Mouse (Mus musculus) hindbrain, embryonic 16.5 days (tissue): ENCODE data around the gene Kdelr3. TPM values are rescaled to one million over a fixed set of nuclear protein-coding genes. Genes with fewer than 3 reads are reported as not detected.

ENCODE experiments used
- ATAC-seq: fragments of 200-750 bp; cut with Nextera tagmentation; 2 replicates; pipeline ENCODE4 v1.8.0; 2017; ENCODE audit warnings: moderate TSS enrichment, moderate library complexity
- H3K27ac ChIP-seq: fragments of 300-500 bp; sonication (generic); 2 replicates; pipeline ENCODE4 v1.5.1; 2014; ENCODE audit warnings: low read depth, mild to moderate bottlenecking, control low read depth, low read length, moderate library complexity
- H3K27me3 ChIP-seq: fragments of 300-500 bp; sonication (generic); replicated peaks from 2 replicates; pipeline ENCODE4 v1.6.1; 2014; ENCODE audit warnings: low read length; ENCODE audit not compliant: control insufficient read depth, insufficient read depth
- H3K36me3 ChIP-seq: fragments of 300-500 bp; sonication (generic); 2 replicates; pipeline ENCODE4 v1.6.1; 2014; ENCODE audit warnings: mild to moderate bottlenecking, low read length, moderate library complexity, mixed read lengths; ENCODE audit not compliant: control insufficient read depth, insufficient read depth
- H3K4me1 ChIP-seq: fragments of 300-500 bp; sonication (generic); 2 replicates; pipeline ENCODE4 v1.6.1; 2014; ENCODE audit warnings: low read depth, low read length; ENCODE audit not compliant: control insufficient read depth, insufficient read depth
- H3K4me2 ChIP-seq: fragments of 300-500 bp; sonication (generic); 2 replicates; pipeline ENCODE4 v1.6.1; 2014; ENCODE audit warnings: mild to moderate bottlenecking, low read length, control low read depth, moderate library complexity
- H3K4me3 ChIP-seq: fragments of 300-500 bp; sonication (generic); 2 replicates; pipeline ENCODE4 v1.5.1; 2014; ENCODE audit warnings: mild to moderate bottlenecking, low read length, control low read depth, moderate library complexity
- H3K9ac ChIP-seq: fragments of 300-500 bp; sonication (generic); 2 replicates; pipeline ENCODE4 v1.6.1; 2014; ENCODE audit warnings: low read depth, mild to moderate bottlenecking, control low read depth, low read length, moderate library complexity
- H3K9me3 ChIP-seq: fragments of 300-500 bp; sonication (generic); 2 replicates; pipeline ENCODE4 v1.6.1; 2014; ENCODE audit warnings: mild to moderate bottlenecking, low read length, moderate library complexity; ENCODE audit not compliant: control insufficient read depth
- WGBS: fragments of 180-500 bp; shearing (Covaris S2); extraction: QIAGEN DNeasy Blood & Tissue Kit; methylation state at CpG from one replicate; pipeline ENCODE4 v1.1.7; 2014; 5-methylcytosine and 5-hydroxymethylcytosine counted together
- polyA plus RNA-seq: library from polyadenylated mRNA; unstranded; fragments of >200 nt; fragmentation: Nextera tagmentation; extraction: Ambion mirVana; gene quantifications from 2 replicates; pipeline ENCODE4 v1.2.1, GENCODE M21; 2015

The Kdelr3 gene
- 11.6 and 14.2 TPM in 2 replicates for polyA plus RNA-seq

DNA sequence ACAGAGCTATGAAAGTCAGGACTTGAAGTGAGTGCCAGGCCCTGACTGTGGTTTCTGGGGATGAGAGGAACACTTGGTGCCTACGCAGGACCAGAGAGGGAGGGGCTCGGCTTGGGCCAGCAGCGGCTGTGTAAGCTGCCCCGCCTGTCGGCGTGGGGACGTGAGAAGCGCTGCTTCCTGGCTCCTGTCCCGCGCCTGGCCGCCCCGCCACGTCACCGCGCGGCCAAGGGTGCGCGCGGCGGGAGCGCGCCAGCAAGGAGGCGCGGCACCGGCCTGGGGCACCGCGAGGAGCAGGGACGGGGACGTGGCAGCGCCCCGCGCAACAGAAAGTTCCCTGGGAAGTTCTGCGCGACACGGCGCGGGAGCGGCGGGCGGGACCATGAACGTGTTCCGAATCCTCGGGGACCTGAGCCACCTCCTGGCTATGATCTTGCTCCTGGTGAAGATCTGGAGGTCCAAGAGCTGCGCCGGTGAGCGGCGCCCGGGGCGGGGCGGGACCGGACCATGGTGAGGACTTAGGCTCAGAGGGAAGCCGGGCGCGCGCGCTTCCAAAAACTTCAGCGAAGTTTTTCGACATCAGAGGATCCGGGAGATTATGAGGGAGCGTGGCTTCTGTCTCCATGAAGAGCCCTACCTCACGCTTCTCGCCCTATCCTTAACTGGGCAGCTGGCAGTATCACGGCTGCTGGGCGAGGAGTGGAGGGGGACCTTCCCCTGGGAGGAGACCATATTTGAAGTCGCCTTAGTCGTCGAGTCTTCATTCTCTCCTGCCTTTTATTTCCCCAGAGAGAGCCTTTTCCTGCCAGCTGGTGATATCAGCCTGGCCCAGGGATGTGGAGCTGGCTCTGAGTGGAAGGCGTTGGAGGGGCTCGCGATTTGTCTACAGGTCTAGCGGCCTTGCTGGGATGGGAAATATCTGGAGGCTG is at the start of gene Kdelr3:
Kdelr3 (plus strand) TSS at position 241 of the 926 bp plus-strand sequence.
- Histone ChIP-seq H3K9me3 (no peaks in the 10 kb centered on the region), H3K9ac (peak within 1 kb of the TSS; percentile 55), H3K4me3 (peak within 1 kb of the TSS; percentile 49), H3K27me3 (peaks cover 43% of the 10 kb centered on the region), H3K36me3 (no peaks in the 10 kb centered on the region), H3K4me2 (peak within 1 kb of the TSS; percentile 86), H3K4me1 (peaks cover 19% of the 10 kb centered on the region), H3K27ac (peak within 1 kb of the TSS; percentile 25; the same call in 1 of the 2 replicates)
- under 1% methylated on average over 62 of the region's 71 CpGs for WGBS
- no peak for ATAC-seq

DNA sequence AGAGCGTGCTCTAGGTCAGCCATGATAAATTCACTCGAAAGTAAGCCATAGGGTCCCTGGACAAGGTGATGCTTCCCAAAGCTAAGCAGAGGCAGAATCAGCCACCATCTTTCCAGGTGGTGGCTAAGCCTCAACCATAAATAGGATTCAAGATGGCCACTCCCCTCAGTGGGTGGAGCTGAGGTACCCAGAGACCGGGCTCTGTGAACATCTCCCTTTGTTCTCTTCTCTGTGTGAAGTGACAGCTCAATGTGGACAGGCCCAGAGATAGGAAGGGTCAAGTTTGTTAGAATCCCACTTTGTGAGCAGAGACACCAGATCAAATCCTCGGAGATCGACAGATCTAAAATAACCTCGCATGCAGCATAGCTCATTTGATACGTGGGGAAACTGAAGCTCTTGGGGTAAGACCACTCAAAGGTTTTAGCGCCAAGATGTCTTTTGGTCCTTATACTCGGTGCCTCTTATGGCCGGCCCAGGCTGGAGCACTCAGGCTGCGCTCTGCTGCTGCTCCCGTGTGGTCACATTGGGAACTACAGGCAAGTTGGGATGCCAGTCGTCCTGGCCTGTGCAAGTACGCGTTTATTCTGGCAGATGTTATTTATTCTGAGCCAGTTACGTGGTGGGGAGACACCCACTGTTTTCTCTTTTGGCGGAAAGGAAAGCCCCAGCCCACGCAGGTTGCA is 49.5 kb upstream of the Kdelr3 start:
- no peak overlapping the region for H3K4me3 ChIP-seq
- no peaks in the 10 kb centered on the region for H3K9me3 ChIP-seq
- H3K9ac ChIP-seq = no peak overlapping the region
- no peaks in the 10 kb centered on the region for H3K27me3 ChIP-seq
- peak; percentile 91 for ATAC-seq
- H3K4me1 ChIP-seq = peaks cover 6% of the 10 kb centered on the region
- H3K4me2 ChIP-seq = peak overlapping the region; percentile 28
- H3K36me3 ChIP-seq = no peaks in the 10 kb centered on the region
- 6% methylated on average over 18 of the region's 18 CpGs for WGBS
- no peak overlapping the region for H3K27ac ChIP-seq

DNA sequence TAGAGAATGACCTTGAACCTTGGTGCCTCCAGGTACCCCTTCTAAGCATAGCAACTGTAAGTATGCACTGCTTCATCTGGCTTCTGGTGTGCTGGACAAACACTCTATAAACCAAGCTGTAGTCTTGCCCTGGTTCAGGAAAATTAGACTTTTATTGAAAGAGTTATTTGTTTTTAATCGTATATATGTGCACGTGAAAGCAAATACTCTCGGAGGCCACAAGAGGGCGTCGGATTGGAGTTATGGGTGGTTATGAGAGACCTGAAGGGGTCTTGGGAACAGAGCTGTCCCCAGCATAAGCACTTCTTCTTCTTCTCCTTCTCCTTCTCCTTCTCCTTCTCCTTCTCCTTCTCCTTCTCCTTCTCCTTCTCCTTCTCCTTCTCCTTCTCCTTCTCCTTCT is 46.6 kb upstream of the Kdelr3 start:
- no peak overlapping the region for H3K4me3 ChIP-seq
- H3K27ac ChIP-seq = no peak overlapping the region
- H3K9ac ChIP-seq = no peak overlapping the region
- no peaks in the 10 kb centered on the region for H3K27me3 ChIP-seq
- no peaks in the 10 kb centered on the region for H3K36me3 ChIP-seq
- peaks cover 6% of the 10 kb centered on the region for H3K4me1 ChIP-seq
- WGBS = 65% methylated on average over 5 of the region's 5 CpGs
- no peak overlapping the region for H3K4me2 ChIP-seq
- H3K9me3 ChIP-seq = no peaks in the 10 kb centered on the region
- ATAC-seq = no peak

DNA sequence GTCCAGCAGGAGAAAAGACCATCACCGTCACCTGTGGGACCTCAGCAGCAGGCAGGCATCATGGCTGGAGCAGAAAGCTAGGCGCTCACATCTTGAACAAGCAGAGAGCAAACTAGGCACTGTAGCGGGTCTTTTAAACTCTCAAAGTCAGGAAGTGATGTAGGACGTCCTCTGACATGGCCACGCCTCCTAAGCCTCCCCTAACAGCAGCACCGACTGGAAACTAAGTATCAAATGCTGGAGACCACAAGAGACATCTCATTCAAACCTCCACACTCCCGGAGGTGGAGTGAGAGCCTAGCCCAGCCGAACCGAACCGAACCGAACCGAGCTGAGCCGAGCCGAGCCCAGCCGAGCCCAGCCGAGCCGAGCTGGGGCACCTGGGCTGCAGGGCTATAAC is 45.6 kb upstream of the Kdelr3 start:
- Histone ChIP-seq H3K4me2 (peak overlapping the region; percentile 51), H3K36me3 (no peaks in the 10 kb centered on the region), H3K27me3 (no peaks in the 10 kb centered on the region), H3K4me1 (peaks cover 6% of the 10 kb centered on the region), H3K9ac (peak overlapping the region; percentile 26; the same call in 1 of the 2 replicates), H3K9me3 (no peaks in the 10 kb centered on the region), H3K4me3 (peak overlapping the region; percentile 30), H3K27ac (no peak overlapping the region)
- WGBS = 19% methylated on average over 17 of the region's 17 CpGs
- no peak for ATAC-seq

DNA sequence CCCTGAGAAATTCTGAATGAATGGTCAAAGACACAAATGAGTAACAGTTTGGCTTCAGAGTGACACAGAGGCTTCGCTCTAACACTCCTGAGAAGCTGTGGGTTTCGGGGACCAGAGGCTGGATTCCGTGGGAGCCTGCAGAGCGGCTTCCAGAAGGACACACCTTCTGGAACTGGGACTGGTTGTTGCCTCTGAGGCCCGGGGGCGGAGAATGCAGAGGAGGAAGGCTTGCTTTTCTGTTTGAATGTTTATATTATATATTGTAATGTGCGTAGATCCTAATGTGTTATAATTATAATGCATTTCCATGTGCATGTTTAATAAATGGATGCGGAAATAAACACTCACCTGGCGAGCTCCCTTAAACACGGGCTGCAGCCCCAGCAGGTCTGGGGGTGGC is 45.1 kb upstream of the Kdelr3 start:
- Histone ChIP-seq H3K4me3 (peak overlapping the region; percentile 30; the same call in 1 of the 2 replicates), H3K9me3 (no peaks in the 10 kb centered on the region), H3K36me3 (no peaks in the 10 kb centered on the region), H3K9ac (peak overlapping the region; percentile 26; the same call in 1 of the 2 replicates), H3K27ac (no peak overlapping the region), H3K27me3 (no peaks in the 10 kb centered on the region), H3K4me2 (peak overlapping the region; percentile 51), H3K4me1 (peaks cover 6% of the 10 kb centered on the region)
- no peak for ATAC-seq
- WGBS = 47% methylated on average over 10 of the region's 10 CpGs

DNA sequence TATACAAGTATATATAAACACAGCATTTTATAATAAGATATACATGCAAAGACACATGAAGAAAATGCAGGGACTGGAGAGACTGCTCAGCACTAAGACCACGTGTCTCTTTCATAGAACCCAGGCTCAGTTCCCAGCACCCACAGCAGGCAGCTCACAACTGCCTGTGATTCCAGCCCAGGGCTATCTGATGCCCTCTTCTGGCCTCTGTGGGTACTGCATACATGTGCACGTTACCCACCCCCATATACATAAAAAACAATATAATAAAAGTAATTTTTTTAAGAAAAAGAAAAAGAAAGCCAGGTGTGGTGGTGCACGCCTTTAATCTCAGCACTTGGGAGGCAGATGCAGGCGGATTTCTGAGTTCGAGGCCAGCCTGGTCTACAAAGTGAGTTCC is 43.2 kb upstream of the Kdelr3 start:
- WGBS = 94% methylated on average over 5 of the region's 5 CpGs
- Histone ChIP-seq H3K9ac (no peak overlapping the region), H3K4me3 (no peak overlapping the region), H3K27me3 (no peaks in the 10 kb centered on the region), H3K27ac (no peak overlapping the region), H3K4me2 (no peak overlapping the region), H3K36me3 (no peaks in the 10 kb centered on the region), H3K4me1 (peaks cover 4% of the 10 kb centered on the region; the same call in 1 of the 2 replicates), H3K9me3 (no peaks in the 10 kb centered on the region)
- ATAC-seq = no peak

DNA sequence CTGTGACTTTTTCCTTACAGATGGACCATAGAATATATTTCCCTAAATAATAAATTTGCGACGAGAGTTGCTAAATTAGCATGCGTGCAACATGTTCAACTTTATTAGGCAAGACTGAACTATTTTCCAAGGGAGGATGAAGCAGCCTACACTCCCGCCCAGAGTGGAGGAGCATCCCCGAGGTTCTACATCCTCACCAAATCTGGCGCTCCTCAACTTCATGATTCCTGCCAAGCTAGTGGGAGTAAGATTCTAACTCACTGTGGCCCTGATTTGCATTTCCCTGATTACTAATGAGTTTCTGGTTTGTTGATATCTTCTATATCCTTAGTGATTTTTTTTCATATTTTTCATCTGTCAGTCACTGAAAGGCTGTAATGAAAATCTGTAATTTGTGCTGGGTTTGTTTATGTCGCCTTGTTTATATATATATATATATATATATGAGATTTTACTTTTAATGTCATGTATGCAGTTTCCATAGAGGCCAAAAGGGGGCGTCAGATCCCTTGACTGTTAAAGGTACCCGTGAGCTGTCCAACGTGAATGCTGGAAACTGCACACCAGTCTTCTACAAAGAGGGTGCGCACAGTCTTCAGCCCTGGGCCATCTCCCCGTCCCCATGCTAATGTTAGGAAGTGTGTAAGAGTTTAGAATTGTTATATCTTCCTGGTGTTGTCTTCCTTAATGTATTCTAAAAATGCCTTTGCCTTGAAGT is 42.4 kb upstream of the Kdelr3 start:
- WGBS = 54% methylated on average over 12 of the region's 12 CpGs
- ATAC-seq = no peak
- H3K27ac ChIP-seq = no peak overlapping the region

DNA sequence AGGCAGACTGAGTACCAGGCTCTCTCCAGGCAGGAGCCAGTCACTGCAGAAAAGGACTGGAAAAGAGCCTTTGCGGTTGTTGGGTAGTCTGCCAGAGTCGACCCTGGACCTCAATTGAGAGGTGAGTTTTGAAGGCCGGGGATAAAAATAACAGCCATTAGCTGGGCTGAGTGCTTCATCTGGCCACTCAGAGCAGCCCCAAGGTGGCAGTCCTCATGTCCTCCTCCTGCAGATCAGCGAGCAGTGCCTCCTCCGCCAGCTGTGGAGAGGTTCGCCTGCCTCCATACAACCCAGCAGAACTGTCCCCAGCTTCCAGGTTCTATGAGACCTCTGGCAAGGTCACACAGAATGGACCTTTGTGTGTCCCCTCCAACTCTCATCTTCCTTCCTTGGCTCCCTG is 39.0 kb upstream of the Kdelr3 start:
- H3K27me3 ChIP-seq = 0 out of 2 replicates have a peak, but pooled peaks cover 2% of the 10 kb centered on the region
- 64% methylated on average over 6 of the region's 6 CpGs for WGBS
- H3K4me3 ChIP-seq = no peak overlapping the region

More for the DNA sequence above, 42.4 kb upstream of the Kdelr3 start:
- no peak overlapping the region for H3K4me3 ChIP-seq
- H3K27me3 ChIP-seq = no peaks in the 10 kb centered on the region
- H3K9me3 ChIP-seq = no peaks in the 10 kb centered on the region
- H3K36me3 ChIP-seq = no peaks in the 10 kb centered on the region
- H3K4me2 ChIP-seq = no peak overlapping the region
- H3K4me1 ChIP-seq = peaks cover 4% of the 10 kb centered on the region; the same call in 1 of the 2 replicates
- no peak overlapping the region for H3K9ac ChIP-seq

More for the DNA sequence above, 39.0 kb upstream of the Kdelr3 start:
- H3K9me3 ChIP-seq = no peaks in the 10 kb centered on the region
- no peaks in the 10 kb centered on the region for H3K4me1 ChIP-seq
- H3K4me2 ChIP-seq = no peak overlapping the region
- no peak for ATAC-seq
- H3K27ac ChIP-seq = no peak overlapping the region
- no peak overlapping the region for H3K9ac ChIP-seq
- no peaks in the 10 kb centered on the region for H3K36me3 ChIP-seq
